Mouse (Mus musculus): ENCODE results near the gene Atp6v0d1. TPM values are rescaled to one million over a fixed set of nuclear protein-coding genes. Genes with fewer than 3 reads are reported as not detected.

Atp6v0d1 gene
- total RNA-seq, 2 experiments from 2014 or later: 86.2 to 239 TPM

DNA sequence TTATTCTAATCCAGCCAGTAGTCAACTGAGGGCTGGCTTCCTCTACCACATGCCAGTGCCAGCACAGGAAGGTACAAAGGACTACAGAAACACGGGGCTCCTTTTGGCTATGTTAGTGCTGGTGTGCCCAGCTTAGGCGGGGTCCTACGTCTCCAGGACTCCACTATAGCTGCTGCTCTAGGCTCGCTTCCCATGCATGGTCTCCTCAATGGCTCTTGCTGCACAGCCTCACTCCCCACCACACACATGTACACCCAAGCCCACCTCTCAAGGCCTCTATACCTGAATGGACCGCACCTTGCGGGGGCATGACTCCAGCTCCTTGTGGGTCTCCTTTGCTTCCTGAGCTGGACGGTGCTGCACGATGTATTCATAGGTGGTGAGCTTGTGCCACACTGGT is 90.1 kb downstream of the Atp6v0d1 start:
- no peak for ATAC-seq (ENCODE audit: poor library complexity, severe bottlenecking)

DNA sequence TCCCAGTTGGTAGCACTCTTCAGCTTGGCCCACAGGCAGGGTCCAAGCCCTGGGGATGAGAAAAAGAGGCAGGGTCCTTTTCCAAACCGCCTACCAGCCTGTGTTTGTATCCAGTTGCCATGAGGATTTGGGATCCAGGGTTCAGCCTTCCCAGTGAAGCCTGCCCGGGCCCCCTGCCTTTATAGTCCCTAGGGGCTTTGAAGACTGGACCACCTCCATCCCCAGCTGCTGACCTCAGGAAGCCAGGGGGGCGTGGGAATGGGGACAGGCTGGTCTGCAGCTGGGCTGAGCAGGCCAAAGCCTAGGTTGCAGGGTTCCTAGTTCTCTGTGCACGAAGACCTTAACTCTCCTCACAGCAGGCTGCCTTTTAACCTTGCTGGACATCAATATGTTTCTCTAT is 90.6 kb downstream of the Atp6v0d1 start:
- no peak for ATAC-seq (ENCODE audit: poor library complexity, severe bottlenecking)

DNA sequence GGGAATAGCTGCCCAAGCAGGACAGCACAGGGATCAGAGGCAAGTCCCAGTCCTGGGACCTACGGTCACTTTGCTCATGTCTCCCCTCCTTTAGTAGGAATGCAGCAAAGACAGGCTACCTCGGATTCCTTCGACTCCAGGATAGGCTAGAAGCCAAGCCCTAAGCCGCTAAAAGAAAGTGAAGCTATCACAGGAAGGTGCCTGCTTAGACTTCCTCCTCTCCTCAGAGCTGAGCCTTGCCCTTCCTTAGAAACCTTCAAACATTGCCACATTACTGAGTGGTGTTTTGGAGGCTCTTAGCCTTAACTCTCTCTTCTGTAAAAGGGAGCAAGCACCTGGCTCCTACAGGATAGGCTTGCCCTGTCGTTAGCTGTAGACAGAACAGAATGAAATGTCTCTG is 91.2 kb downstream of the Atp6v0d1 start:
- ATAC-seq (ENCODE audit: poor library complexity, severe bottlenecking): no peak

Other genes with a start within 250 kb of the Atp6v0d1 start
- gene Lrrc29, start 239.8 kb downstream of the Atp6v0d1 start, total RNA-seq (2015): 0.89 and 1.8 TPM in 2 replicates
- 1.7 and 3.1 TPM in 2 replicates for gene Lrrc29, start 239.8 kb downstream of the Atp6v0d1 start, total RNA-seq (2017)
- 65.7 and 72.3 TPM in 2 replicates for gene Tmem208, start 239.7 kb downstream of the Atp6v0d1 start, total RNA-seq (2015)
- gene Tmem208, start 239.7 kb downstream of the Atp6v0d1 start, total RNA-seq (2017): 33.0 and 40.9 TPM in 2 replicates
- 10.9 and 12.6 TPM in 2 replicates for gene Fhod1, start 218.1 kb downstream of the Atp6v0d1 start, total RNA-seq (2015)
- 5.1 and 7.2 TPM in 2 replicates for gene Fhod1, start 218.1 kb downstream of the Atp6v0d1 start, total RNA-seq (2017)
- gene Slc9a5, start 217.2 kb downstream of the Atp6v0d1 start, total RNA-seq (2015): 0.56 and 0.87 TPM in 2 replicates
- 0.73 and 0.77 TPM in 2 replicates for gene Slc9a5, start 217.2 kb downstream of the Atp6v0d1 start, total RNA-seq (2017)
- 0.22 TPM in 1 of 2 replicates, not detected in the other for gene Plekhg4, start 192.8 kb downstream of the Atp6v0d1 start, total RNA-seq (2015)
- gene Plekhg4, start 192.8 kb downstream of the Atp6v0d1 start, total RNA-seq (2017): 0.11 and 0.16 TPM in 2 replicates
- not detected in 2 replicates for gene Kctd19, start 152.5 kb downstream of the Atp6v0d1 start, total RNA-seq (2015)
- gene Kctd19, start 152.5 kb downstream of the Atp6v0d1 start, total RNA-seq (2017): not detected in 2 replicates
- 0.07 TPM in 1 of 2 replicates, not detected in the other for gene Lrrc36, start 152.5 kb downstream of the Atp6v0d1 start, total RNA-seq (2015)
- not detected in 2 replicates for gene Lrrc36, start 152.5 kb downstream of the Atp6v0d1 start, total RNA-seq (2017)
- gene Tppp3, start 94.5 kb downstream of the Atp6v0d1 start, total RNA-seq (2015): 2.5 and 2.9 TPM in 2 replicates
- 6.5 and 13.4 TPM in 2 replicates for gene Tppp3, start 94.5 kb downstream of the Atp6v0d1 start, total RNA-seq (2017)
- 0.52 and 1.2 TPM in 2 replicates for gene Zdhhc1, start 69.1 kb downstream of the Atp6v0d1 start, total RNA-seq (2015)
- 0.20 and 0.92 TPM in 2 replicates for gene Zdhhc1, start 69.1 kb downstream of the Atp6v0d1 start, total RNA-seq (2017)
- not detected in 2 replicates for gene Hsd11b2, start 47.3 kb downstream of the Atp6v0d1 start, total RNA-seq (2015)
- gene Hsd11b2, start 47.3 kb downstream of the Atp6v0d1 start, total RNA-seq (2017): not detected in 2 replicates
- gene Ripor1, start 39.2 kb upstream of the Atp6v0d1 start, total RNA-seq (2015): 13.5 and 16.9 TPM in 2 replicates
- gene Ripor1, start 39.2 kb upstream of the Atp6v0d1 start, total RNA-seq (2017): 1.6 and 2.6 TPM in 2 replicates
- 97.0 and 98.3 TPM in 2 replicates for gene Ctcf, start 70.5 kb upstream of the Atp6v0d1 start, total RNA-seq (2015)
- 101 and 124 TPM in 2 replicates for gene Ctcf, start 70.5 kb upstream of the Atp6v0d1 start, total RNA-seq (2017)
- not detected in 2 replicates for gene Agrp, start 71.3 kb upstream of the Atp6v0d1 start, total RNA-seq (2015)
- gene Agrp, start 71.3 kb upstream of the Atp6v0d1 start, total RNA-seq (2017): not detected in 2 replicates
- gene Carmil2, start 120.2 kb upstream of the Atp6v0d1 start, total RNA-seq (2015): 0.67 and 1.6 TPM in 2 replicates
- gene Carmil2, start 120.2 kb upstream of the Atp6v0d1 start, total RNA-seq (2017): 0.70 and 1.3 TPM in 2 replicates
- 20.4 and 28.0 TPM in 2 replicates for gene Acd, start 135.1 kb upstream of the Atp6v0d1 start, total RNA-seq (2015)
- gene Acd, start 135.1 kb upstream of the Atp6v0d1 start, total RNA-seq (2017): 10.6 and 12.3 TPM in 2 replicates
- gene Pard6a, start 135.1 kb upstream of the Atp6v0d1 start, total RNA-seq (2015): 6.6 and 7.7 TPM in 2 replicates
- gene Pard6a, start 135.1 kb upstream of the Atp6v0d1 start, total RNA-seq (2017): 9.1 and 22.2 TPM in 2 replicates
- gene 4933405L10Rik, start 141.6 kb upstream of the Atp6v0d1 start, total RNA-seq (2015): not detected in 2 replicates
- gene 4933405L10Rik, start 141.6 kb upstream of the Atp6v0d1 start, total RNA-seq (2017): not detected in 2 replicates
- 5.9 and 7.5 TPM in 2 replicates for gene Enkd1, start 142.2 kb upstream of the Atp6v0d1 start, total RNA-seq (2015)
- gene Enkd1, start 142.2 kb upstream of the Atp6v0d1 start, total RNA-seq (2017): 5.3 and 5.6 TPM in 2 replicates
- 0.14 and 0.16 TPM in 2 replicates for gene Gfod2, start 192.6 kb upstream of the Atp6v0d1 start, total RNA-seq (2015)
- gene Gfod2, start 192.6 kb upstream of the Atp6v0d1 start, total RNA-seq (2017): 0.08 TPM in 1 of 2 replicates, not detected in the other

Measured in megakaryocyte, adult 5-6 weeks (primary cell).